Mouse (Mus musculus) cerebellum, adult 11 months (tissue): ENCODE data around the gene Fam184a.

ENCODE experiments used
- DNase-seq: peaks from one replicate; pipeline ENCODE4 v3.0.0; 2022

The Fam184a gene

DNA sequence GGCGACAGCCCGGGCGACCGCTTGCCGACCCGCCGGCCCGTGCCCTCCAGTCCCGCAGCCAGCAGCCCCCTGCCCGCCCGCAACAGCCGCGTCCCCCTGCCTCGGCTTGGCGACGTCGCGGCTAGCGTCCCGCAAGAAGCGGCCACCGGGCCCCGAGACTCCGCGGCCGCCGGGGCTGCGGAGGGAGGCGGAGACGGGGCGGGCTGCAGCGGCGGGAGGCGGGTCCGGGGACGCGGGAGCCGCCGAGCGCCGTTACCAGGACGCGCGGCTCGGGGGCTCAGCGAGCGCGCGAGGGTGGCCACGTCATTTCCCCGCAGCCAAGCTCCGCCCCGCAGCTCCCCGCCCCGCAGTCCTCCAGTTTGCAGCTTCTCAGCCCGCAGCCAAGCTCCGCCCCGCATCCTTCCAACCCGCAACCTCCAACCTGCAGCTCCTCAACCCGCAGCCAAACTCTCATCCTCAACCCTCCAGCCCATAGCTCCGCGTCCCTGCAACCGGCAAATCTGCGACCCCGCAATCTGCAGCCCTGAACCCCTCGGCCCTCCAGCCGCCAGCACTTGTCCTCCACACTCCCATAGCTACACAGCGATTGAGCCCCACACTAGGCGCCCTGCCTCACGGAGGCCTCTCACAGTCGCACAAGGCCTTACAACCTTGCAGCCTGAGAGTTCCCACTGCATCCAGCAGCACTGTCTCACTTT is at the start of gene Fam184a:
Gene Fam184a (minus strand): TSS at position 169 of the 698 bp plus-strand sequence.
- peak; percentile 93 for DNase-seq

DNA sequence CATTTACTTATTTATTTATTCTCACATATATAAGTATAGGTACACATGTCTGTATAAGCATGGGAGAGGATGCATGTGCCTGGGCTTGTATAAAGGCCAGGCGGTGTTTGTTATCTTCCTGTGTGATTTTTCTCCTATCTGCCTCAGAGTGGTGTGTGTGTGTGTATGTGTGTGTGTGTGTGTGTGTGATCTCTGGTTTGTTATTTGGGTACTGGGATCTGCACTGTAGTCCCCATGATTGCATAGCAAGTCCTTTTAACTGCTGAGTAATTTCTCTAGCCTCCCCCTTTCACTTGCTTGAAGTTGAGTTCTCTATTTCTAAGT is 45.3 kb upstream of the Fam184a start:
- no peak for DNase-seq

DNA sequence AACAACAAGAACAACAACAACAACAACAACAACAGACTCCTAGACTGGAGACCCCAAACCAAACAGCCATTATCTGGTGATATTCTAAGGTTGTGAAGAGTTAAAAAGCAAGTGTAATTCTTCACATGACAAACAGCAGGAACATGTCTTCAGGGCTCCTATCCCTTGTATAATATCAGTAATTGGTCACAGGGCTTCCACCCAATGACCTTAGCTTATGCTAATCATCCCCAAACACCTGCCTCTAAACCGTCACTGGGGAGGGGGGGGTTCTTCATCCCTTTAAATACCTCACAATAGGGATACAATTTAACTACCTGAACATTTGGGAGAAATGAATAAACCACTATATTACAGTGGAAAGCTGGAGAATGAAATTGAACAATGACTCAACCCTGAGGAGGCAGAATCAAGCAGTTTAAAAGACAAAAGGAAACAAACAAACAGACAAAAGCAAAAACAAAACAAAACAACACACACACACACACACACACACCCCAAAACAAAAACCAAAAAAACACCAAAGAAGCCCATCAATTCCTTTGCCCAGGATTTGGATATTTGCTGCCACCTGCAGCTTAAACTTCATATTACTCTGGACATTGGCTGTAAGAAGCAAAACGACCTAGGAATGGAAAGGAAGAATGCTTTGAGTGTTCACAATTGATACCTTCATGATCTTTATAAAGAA is 44.8 kb upstream of the Fam184a start:
- peak; percentile 23 for DNase-seq

DNA sequence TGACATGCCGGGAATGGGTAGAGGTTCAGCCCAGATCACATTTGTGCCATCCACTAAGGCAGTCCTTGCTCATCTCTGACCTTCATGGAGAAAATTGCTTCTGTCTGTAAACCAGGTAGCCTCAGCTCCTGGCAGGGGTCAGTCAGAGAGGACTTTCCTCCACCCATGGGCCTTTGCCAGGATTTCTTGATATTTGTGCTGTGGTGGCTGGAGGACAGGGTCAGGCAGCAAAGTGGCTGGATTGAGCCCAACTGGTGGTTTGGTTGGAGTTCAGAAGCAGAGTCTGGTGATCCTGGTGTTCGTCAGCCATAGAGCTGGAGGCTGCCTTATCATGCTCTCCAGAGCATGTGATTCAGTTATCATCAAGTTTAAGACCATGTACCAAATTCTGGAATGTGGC is 40.4 kb upstream of the Fam184a start:
- no peak for DNase-seq

DNA sequence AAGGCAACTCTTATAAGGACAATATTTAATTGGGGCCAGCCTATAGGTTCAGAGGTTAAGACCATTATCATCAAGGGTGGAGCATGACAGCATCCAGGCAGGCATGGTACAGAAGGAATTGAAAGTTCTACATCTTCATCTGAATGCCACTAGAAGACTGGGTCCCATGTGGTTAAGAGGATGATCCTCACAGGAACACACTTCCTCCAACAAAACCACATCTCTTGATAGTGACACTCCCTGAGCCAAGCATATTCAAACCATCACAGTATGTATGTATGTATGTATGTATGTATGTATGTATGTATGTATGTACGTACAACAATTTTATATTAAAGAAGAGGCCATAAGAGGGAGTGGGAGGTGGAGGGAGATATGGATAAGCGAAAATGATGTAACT is 25.7 kb upstream of the Fam184a start:
- no peak for DNase-seq

DNA sequence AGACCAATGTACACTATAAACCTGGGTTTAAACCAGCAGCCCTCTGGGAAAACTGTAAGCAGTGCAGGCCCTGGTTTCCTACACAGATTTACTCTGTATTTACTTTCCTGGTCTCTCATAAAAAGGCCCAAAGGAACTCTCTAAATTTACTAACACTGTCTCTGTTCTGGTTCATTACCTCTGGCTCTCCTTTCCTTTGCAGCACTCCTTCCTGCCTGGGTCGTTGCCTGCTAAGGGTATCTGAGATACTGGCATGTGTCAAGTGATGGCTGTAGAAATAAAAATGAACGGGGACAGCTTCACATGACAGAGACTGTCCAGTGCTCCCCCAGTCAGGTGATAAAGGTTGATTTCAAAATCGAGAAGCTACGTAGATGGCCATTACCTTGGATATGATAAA is 21.8 kb upstream of the Fam184a start:
- DNase-seq, result no peak

DNA sequence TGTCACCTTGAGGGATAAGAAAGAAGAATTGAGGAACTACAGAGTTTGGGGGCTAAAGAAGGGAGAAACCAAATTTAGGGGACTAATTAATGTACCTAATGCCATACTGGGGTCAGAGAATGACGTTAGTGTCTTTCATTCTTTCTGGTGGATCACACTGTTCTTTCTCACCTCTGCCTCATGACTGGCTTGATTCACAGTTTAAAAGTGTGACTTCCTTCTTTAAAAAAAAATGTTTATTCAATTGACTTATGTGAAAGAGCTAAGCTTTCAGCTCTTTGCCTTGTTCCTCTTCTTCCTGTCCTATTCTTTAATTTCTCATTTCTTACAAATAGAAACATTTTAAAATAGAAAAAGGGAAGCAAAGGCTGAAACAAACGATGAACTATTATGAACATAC is 20.6 kb upstream of the Fam184a start:
- no peak for DNase-seq

DNA sequence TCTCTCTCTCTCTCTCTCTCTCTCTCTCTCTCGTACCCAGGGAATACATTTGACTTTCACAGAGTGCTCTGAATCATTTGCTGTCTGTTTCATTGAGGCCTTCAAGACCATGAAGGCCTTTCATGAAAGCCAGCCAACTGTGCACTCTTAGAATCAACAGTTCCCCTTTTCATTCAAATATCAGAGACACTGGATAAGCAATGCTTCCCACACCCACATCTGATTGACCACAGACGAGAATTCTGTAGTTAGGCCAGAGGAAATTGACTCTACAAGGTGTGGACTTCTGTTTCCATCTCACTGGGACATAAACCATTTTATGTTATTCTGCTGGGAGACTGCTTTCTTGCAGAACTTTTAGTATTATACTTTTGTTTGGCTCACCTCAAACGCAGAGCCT is 17.8 kb upstream of the Fam184a start:
- no peak for DNase-seq

DNA sequence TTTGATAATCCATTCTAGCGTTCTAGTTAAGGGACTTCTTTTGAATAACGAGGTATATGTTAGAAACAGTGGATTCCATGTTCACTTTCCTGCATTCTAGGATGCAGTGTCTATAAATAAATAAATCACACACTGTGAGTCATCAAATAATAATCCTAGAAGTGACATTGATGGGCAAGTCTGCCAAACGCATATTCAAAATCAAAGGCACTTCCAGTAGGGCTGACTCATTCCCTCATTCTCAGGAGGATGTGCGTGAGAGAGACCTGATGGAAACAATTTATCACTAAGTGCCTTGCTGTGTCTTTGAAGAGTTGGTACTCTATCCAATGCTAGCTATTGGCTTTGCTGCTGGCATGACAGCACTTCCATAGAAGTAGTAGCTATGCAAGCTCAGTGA is 14.5 kb upstream of the Fam184a start:
- DNase-seq, result no peak

DNA sequence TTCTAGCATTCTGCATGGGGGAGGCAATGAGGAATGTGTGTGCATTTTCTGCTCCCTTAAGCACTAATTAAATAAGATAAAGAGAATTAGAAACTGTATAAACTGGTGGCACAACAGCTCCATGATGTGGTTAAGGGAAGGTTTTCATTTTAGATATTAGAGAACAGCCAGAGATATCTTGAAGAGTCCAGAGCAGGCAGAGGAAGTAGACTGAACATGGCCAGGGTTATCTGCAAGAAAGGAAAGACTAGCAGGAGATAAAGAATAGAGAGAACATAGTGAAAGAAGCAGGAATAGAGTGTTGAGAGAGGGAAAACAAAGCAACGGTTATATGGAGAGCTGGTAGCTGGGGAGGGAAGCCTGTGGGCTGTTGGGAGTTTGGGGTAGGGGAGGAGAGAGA is 1.8 kb upstream of the Fam184a start:
- DNase-seq, result no peak

DNA sequence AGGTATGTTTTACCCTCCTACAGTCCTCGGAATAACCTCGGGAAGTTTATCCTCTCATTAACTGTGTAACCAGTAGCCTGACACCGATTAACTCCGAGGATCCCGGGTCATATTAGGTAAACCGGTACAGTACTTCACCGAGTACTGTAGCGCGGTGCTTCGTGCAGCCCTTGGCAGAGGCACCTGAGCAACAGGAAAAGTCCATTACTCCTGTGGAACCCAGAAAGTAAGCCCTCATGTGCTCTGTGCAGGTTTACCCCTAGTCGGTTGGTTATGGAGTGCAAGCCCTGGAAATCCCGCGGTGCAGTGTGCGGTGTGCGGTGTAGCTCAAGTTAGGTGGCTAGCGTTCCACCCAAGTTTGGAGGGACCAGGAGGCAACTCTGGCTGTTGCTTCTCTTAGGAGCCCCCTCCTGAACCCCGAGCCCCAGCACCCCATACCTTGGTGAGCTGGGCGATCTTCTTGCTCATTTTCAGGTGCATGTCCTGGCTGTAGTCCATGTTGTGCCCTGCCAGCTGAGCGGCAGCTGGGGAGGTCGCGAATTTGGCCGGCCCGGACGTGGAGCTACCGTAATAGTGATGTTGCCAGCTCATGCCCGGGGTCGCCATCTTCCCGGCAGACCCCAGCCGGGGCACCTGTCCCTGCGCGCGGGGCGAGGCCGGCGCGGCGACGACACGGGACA is 508 bp downstream of the Fam184a start:
- DNase-seq, result no peak

DNA sequence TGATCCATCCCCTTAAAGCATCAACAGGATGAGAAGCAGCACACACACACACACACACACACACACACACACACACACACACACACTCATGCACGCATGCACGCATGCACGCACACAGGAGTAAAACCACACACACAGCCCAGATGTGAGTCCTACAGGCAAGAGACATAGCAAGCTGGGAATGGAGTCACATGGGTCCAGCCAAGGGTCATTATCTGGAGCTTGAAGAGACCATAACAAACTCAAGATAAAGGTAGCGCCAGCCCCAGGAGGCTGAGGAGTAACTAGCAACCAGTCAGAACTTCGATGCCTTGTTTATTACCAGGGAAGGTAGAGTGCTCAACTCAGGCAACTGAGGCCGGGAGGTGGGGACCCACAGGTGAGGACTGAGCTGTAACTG is 4.9 kb downstream of the Fam184a start:
- no peak for DNase-seq

DNA sequence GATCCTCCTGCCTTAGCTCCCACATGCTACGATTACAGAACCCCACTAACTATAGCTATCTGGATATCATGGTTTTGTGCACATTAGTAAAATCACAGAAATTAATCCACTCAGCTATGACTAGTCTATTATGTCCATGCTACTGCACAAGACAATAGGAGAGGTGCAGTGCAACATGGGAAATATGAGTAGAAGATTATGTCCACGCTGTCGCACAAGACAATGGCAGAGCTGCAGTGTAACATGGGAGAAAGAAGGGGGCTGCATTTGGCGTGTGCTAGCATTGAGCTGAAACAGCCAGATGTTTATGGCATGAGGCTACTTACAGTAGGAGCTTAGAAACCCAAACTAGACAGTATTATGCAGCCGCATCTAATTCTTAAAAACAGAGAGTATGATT is 8.0 kb downstream of the Fam184a start:
- DNase-seq, result no peak

DNA sequence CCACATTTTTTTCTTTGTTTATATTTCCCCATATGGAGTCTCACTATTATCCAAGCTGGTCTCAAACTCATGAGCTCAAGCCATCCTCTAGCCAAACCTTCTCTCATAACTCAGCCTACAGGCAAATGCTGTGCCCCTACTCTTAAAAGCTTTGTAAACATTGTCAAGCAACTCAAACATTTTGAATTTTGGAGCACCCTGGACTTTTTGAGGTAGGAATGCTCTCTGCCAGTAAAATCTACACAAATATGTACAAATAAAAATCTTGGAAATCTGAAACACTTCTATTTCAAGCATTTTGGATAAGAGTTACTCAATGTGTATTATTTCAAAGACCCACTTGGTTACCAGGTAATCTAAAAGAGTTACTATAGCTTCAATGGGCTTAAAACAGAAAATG is 10.9 kb downstream of the Fam184a start:
- no peak for DNase-seq

DNA sequence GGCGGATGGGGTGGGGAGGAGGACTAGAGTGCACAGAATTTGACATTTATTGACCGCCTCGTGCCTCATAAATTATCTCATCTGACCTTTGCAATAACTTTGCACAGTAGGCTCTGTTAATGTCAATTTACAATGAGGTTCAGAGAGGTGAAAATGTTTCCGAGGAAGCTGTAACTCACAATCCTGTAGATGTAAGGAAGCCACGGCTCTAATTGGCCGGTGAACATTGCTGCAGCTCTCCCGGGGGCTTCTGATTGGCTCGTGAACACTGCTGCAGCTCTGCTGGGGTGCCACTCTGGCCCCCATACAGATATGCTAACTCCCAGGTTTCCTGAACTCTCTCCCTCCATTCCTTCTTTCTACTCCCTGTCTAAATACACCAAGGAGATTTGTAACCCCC is 12.1 kb downstream of the Fam184a start:
- no peak for DNase-seq

DNA sequence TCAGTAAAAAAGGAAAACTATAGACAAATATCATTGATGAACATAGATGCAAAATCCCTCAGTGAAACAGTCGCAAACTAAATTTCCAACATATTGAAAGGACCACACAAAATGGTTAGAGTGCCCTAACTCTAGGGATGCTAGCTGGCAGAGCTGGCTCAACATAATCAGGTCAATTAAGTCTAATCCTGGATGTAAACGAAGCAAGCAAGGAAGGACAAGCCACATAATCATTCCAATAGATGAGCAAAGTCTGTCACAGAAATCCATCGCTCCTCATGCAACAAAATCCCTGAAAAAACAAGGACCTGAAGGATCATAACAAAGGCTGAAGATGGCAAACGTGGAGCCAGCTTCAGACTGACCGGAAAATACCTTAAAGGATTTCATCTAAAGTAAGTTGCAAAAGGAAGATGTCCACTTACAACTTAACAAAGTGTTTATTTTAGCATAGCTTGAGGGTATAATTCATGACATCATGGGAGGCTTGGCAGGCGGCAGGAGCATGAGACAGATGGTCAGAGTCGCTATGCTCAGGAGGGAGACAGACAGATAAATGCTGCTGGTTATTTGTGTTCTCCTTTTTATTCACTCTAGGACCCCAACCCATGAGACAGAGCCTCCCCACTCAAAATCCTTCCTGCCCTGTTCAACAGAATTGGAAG is 15.6 kb downstream of the Fam184a start:
- peak; percentile 54 for DNase-seq

DNA sequence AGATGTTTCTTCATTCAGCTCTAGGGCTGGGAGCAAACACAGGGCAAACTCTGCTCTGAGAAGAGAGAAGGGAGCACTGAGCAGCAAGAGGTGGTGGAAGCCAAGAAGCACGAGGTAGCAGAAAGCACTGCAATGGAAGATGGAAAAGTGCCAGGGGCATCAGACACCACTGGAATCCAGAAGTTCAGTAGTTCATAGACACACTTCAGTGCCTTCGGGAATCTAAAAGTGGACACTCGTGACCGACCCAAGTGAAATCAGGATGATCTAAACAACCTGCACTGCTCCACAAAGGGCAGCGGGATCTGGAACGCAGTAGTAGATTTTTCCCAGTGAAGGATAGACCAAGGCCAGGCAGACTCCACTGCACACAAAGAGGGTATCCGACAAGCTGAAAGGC is 18.6 kb downstream of the Fam184a start:
- no peak for DNase-seq

DNA sequence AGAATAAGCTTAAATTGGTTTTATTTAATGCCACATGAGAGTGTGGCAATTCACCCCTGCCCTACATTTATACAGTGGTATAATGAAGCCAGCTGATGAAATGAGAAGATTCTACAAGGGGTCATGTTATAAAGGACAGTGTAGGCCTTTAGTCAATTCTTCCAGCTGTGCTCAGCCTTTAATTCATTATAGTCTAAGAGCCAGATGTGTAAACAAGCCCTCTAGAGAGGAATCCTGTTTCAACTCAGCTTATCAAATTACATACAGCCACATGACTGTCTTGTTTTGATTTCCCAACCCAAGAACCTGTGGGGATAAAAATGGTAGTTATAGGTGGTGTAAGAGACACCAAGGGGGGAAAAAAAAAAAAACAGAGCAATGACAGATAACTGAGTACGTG is 22.0 kb downstream of the Fam184a start:
- DNase-seq, result no peak

DNA sequence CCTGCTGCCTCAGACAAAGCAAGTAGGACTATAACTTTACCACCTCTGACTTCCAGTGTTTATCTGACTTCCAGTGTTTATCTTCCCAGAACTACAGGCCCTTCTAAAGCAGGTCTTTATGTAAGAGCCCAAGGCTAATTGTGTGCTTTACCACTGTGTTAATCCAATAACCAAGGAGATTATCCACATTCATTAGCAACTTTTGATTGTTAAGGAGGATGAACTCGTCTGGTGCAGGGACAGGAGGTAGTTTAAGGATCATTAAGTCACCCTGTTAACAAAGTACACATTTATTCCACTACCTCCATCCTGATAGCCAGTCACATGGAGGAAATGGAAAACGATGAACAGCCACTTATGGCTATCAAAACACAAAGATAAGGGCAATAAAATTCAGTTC is 25.6 kb downstream of the Fam184a start:
- no peak for DNase-seq

DNA sequence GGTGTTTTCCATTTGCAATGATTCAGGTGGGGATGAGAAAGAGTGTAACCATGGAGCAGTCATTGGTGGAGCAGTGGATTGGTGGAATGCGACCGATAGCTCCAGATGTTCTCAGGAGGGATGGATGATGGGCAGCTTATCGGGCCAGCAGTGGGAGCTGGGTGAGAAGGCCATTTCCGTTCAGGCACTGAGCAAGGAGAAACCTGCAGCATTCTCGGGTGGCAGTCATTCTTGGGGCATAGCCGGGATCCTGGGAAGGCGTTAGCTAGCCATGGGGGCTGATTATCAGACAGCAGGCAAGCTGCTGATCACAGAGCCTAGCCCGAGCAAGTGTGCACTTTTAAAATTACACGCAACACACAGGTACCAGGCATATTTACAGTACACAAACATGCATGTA is 46.4 kb downstream of the Fam184a start:
- DNase-seq, result peak; percentile 24

DNA sequence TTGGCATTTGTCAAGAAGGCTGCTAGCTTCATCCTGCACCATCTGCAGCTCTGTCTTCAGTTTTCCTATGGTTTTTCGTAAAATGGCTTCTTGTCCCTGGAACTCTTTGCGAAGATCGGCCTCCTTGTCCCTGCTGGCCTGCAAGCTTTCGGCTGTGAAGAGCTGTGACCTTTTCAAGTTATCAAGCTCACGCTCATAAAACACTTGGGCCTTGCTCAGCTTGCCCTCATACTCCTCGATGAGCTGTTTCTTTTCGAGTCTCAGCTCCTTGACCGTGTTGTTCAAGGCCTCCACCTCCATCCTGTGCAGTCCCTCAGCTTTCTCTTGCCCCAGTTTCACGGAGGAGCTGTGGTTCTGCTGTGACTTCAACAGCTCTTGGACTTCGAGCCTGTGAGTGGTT is 52.4 kb downstream of the Fam184a start:
- no peak for DNase-seq

DNA sequence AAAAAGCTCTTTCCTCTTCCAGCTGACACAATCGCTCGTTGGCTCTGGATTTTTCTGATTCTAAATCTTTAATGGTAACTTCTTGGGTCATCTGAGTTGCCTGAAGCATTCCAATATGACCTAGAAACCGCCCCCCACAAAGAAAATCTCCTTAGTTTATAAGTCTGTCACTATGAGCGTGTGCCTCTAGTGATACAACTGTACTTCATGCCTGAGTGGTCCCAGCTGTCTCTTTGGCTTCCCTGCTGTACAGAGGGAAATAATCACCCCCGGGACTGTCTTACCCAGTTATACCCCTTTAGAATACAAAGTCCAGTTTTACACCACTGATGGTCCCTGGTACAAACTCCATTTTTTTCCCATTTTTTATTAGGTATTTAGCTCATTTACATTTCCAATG is 56.2 kb downstream of the Fam184a start:
- no peak for DNase-seq

DNA sequence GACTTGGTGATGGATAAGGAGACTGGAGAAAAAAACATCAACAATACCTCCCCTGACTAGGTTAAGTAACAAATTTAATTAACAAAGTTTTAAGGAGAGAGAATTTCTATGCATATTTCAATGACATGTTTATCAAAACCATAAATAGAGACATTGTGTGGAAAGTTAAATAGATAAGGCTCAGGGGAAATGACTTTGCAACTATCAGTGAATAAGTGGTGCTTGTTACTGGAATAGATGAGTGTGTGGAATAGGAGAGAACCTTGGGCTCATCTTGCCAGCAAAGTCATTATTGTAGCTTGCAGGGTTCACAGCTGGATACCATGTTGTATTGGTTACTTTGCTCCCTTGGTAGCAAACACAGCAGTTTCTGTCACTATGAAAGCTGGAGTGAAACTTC is 59.7 kb downstream of the Fam184a start:
- DNase-seq, result no peak
